Mouse (Mus musculus) G1E (cell line): ENCODE results near the gene Unkl.

ENCODE experiments used
- CTCF ChIP-seq: IDR thresholded peaks from 2 replicates; pipeline ENCODE4 v1.5.1; 2012; ENCODE audit warnings: low read depth, low read length, inconsistent platforms, mixed read lengths
- TAL1 ChIP-seq: conservative IDR thresholded peaks from 2 replicates; pipeline ENCODE4 v1.6.1; 2012; ENCODE audit warnings: low read depth, low read length, inconsistent platforms, mixed read lengths

- TF ChIP-seq CTCF (no peak), TAL1 (no peak)
Observed at GRCm38 (mm10) chr17:25250181-25250835, 62.1 kb downstream of the Unkl start.
